Mouse (Mus musculus) limb, embryonic 10.5 days (tissue): Measurements from ENCODE around the gene Cage1. TPM values are rescaled to one million over a fixed set of nuclear protein-coding genes. Genes with fewer than 3 reads are reported as not detected.

Experiments used
- DNase-seq: peaks from one replicate; pipeline ENCODE4 v3.0.0-alpha.2; 2017; ENCODE audit warnings: low spot score
- H3K27ac ChIP-seq: fragments of 300-500 bp; sonication (generic); 2 replicates; pipeline ENCODE4 v1.5.1; 2016; ENCODE audit warnings: mild to moderate bottlenecking
- H3K27me3 ChIP-seq: fragments of 300-500 bp; sonication (generic); 2 replicates; pipeline ENCODE4 v1.6.1; 2016; ENCODE audit warnings: low read depth, mild to moderate bottlenecking; ENCODE audit not compliant: poor library complexity, severe bottlenecking
- H3K36me3 ChIP-seq: fragments of 300-500 bp; sonication (generic); 2 replicates; pipeline ENCODE4 v1.6.1; 2016; ENCODE audit warnings: mild to moderate bottlenecking, moderate library complexity
- H3K4me1 ChIP-seq: fragments of 300-500 bp; sonication (generic); 2 replicates; pipeline ENCODE4 v1.6.1; 2016
- H3K4me3 ChIP-seq: fragments of 300-500 bp; sonication (generic); 2 replicates; pipeline ENCODE4 v1.5.1; 2016; ENCODE audit warnings: mild to moderate bottlenecking, moderate library complexity
- H3K9me3 ChIP-seq: fragments of 300-500 bp; sonication (generic); replicated peaks from 2 replicates; pipeline ENCODE4 v1.6.1; 2016; ENCODE audit warnings: mild to moderate bottlenecking
- WGBS: fragments of 180-500 bp; shearing (Covaris S2); methylation state at CpG from one replicate; pipeline ENCODE4 v1.1.7; 2016; 5-methylcytosine and 5-hydroxymethylcytosine counted together
- microRNA-seq: library from miRNA; unstranded; fragments of <30 nt; microRNA quantifications from one replicate; pipeline ENCODE4, GENCODE M21; 2017
- polyA plus RNA-seq: library from polyadenylated mRNA; unstranded; fragments of >200 nt; fragmentation: Nextera tagmentation; extraction: Ambion mirVana; gene quantifications from 2 replicates; pipeline ENCODE4 v1.2.1, GENCODE M21; 2016

Cage1 gene
- polyA plus RNA-seq, 1 experiment from 2014 or later = 0.96 TPM

GRCm38 (mm10) chr13:37958498-37959238 lies 78.2 kb downstream of the Cage1 start:
- Histone ChIP-seq H3K27ac (no peak overlapping the region), H3K4me3 (no peak overlapping the region), H3K36me3 (no peaks in the 10 kb centered on the region), H3K27me3 (no peaks in the 10 kb centered on the region), H3K4me1 (peaks cover 2% of the 10 kb centered on the region), H3K9me3 (no peaks in the 10 kb centered on the region)
- WGBS = 92% methylated on average over 18 of the region's 18 CpGs
- DNase-seq = no peak

Small RNA genes lying within 50 kb of the gene (microRNA-seq; reads per million reads assigned to microRNA genes)
- not detected for gene Gm27387

Other genes starting within 250 kb of the Cage1 start
- gene Ssr1, start 42.9 kb downstream of the Cage1 start, polyA plus RNA-seq = 103 and 114 TPM in 2 replicates
- gene Riok1, start 74 bp downstream of the Cage1 start, polyA plus RNA-seq = 52.7 and 60.0 TPM in 2 replicates
- 2.1 TPM in 2 replicates for gene Dsp, start 114.2 kb upstream of the Cage1 start, polyA plus RNA-seq
- 35.5 and 36.4 TPM in 2 replicates for gene Snrnp48, start 167.9 kb upstream of the Cage1 start, polyA plus RNA-seq